Mouse (Mus musculus) lung, embryonic 14.5 days (tissue): ENCODE results near the gene Selenow. TPM values are rescaled to one million over a fixed set of nuclear protein-coding genes. Genes with fewer than 3 reads are reported as not detected.
A peak's percentile ranks its signal among the peaks of the same experiment; 100 is the strongest.

Source experiments
- ATAC-seq: fragments of 200-750 bp; cut with Nextera tagmentation; 2 replicates; pipeline ENCODE4 v1.8.0; 2017; ENCODE audit warnings: mild to moderate bottlenecking, moderate TSS enrichment, moderate library complexity; ENCODE audit not compliant: insufficient read depth
- DNase-seq: peaks from one replicate; pipeline ENCODE4 v3.0.0-alpha.2; 2015
- H3K27ac ChIP-seq: fragments of 300-500 bp; sonication (generic); 2 replicates; pipeline ENCODE4 v1.5.1; 2014; ENCODE audit warnings: low read depth, mild to moderate bottlenecking, moderate library complexity
- H3K27me3 ChIP-seq: fragments of 300-500 bp; sonication (generic); 2 replicates; pipeline ENCODE4 v1.6.1; 2014; ENCODE audit warnings: low read length, control low read depth; ENCODE audit not compliant: insufficient read depth
- H3K36me3 ChIP-seq: fragments of 300-500 bp; sonication (generic); 2 replicates; pipeline ENCODE4 v1.6.1; 2014; ENCODE audit warnings: control low read depth; ENCODE audit not compliant: insufficient read depth
- H3K4me1 ChIP-seq: fragments of 300-500 bp; sonication (generic); 2 replicates; pipeline ENCODE4 v1.6.1; 2014; ENCODE audit warnings: antibody characterized with exemption, control low read depth; ENCODE audit not compliant: insufficient read depth
- H3K4me2 ChIP-seq: fragments of 300-500 bp; sonication (generic); 2 replicates; pipeline ENCODE4 v1.6.1; 2014; ENCODE audit warnings: mild to moderate bottlenecking
- H3K4me3 ChIP-seq: fragments of 300-500 bp; sonication (generic); 2 replicates; pipeline ENCODE4 v1.5.1; 2014; ENCODE audit warnings: low read depth, low read length
- H3K9ac ChIP-seq: fragments of 300-500 bp; sonication (generic); 2 replicates; pipeline ENCODE4 v1.6.1; 2014
- H3K9me3 ChIP-seq: fragments of 300-500 bp; sonication (generic); 2 replicates; pipeline ENCODE4 v1.6.1; 2016; ENCODE audit warnings: low read depth, low read length, control low read depth
- CTCF ChIP-seq: IDR thresholded peaks from 2 replicates; pipeline ENCODE4 v1.5.1; 2016; ENCODE audit warnings: antibody characterized with exemption, low read depth
- WGBS: fragments of 180-500 bp; shearing (Covaris S2); extraction: QIAGEN DNeasy Blood & Tissue Kit; methylation state at CpG from one replicate; pipeline ENCODE4 v1.1.7; 2014; 5-methylcytosine and 5-hydroxymethylcytosine counted together
- polyA plus RNA-seq: library from polyadenylated mRNA; unstranded; fragments of >200 nt; fragmentation: Nextera tagmentation; extraction: Ambion mirVana; gene quantifications from 2 replicates; pipeline ENCODE4 v1.2.1, GENCODE M21; 2014

Gene Selenow
- polyA plus RNA-seq, 1 experiment from 2014 or later = 909 TPM

- H3K36me3 ChIP-seq = peaks cover 93% of the 10 kb centered on the region
- WGBS = 84% methylated on average over 7 of the region's 7 CpGs
These were observed 32.2 kb upstream of the Selenow start for GRCm38 (mm10) chr7:15954436-15954835.

DNA sequence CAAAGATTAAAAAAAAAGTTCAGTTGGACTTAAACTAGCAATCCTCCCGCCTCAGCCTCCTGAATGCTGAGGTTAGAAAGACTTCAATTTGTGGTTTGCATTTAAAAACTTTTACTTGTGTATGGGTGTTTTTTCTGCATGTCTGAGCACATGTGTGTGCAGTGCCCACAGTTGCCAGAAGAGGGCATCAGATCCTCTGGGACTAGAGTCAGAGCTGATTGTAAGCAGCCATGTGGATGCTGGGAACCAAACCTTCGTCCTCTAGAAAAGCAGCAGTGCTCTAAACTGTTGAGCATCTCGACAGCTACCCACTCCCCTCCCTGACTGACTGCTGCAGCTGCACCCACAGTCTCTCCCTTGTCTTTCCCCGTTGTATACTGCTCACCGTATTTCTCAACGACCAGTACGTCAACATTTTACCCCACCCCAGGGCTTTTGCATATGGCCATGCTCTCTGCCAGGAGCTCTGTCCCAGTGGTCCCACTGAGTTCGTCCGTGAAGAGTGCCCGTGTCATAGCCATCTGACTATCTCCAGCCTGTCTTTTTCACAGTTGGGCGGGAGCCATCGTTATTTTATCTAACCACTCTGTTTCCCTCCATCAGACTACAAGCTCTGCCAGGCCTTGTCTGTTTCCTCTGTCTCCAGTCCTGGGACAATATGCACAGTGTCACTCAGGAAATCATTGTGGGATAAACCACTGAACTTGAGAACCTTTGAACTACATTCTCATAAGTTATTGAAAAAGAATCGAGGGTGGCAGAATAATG lies 31.3 kb upstream of the Selenow start:
- DNase-seq (peak; percentile 48), ATAC-seq (no peak)
- no peak overlapping the region for H3K4me3 ChIP-seq
- no peak overlapping the region for H3K9ac ChIP-seq
- peaks cover 89% of the 10 kb centered on the region for H3K36me3 ChIP-seq
- peak; percentile 49 for TF ChIP-seq CTCF
- no peaks in the 10 kb centered on the region for H3K27me3 ChIP-seq
- H3K9me3 ChIP-seq = no peaks in the 10 kb centered on the region
- no peak overlapping the region for H3K27ac ChIP-seq
- 87% methylated on average over 13 of the region's 13 CpGs for WGBS
- no peaks in the 10 kb centered on the region for H3K4me1 ChIP-seq
- no peak overlapping the region for H3K4me2 ChIP-seq

More at GRCm38 (mm10) chr7:15954436-15954835, 32.2 kb upstream of the Selenow start:
- Histone ChIP-seq H3K4me3 (no peak overlapping the region), H3K9ac (no peak overlapping the region), H3K27ac (peak overlapping the region; percentile 6; the same call in 1 of the 2 replicates), H3K4me1 (no peaks in the 10 kb centered on the region), H3K9me3 (no peaks in the 10 kb centered on the region), H3K27me3 (no peaks in the 10 kb centered on the region), H3K4me2 (no peak overlapping the region)
- ATAC-seq (peak; percentile 21), DNase-seq (no peak)
- TF ChIP-seq CTCF = no peak

- H3K4me1 ChIP-seq = no peaks in the 10 kb centered on the region
- no peak for TF ChIP-seq CTCF
These were observed 30.2 kb upstream of the Selenow start for GRCm38 (mm10) chr7:15952416-15952815.

GRCm38 (mm10) chr7:15950008-15950407 lies 27.8 kb upstream of the Selenow start:
- ATAC-seq = no peak
- no peak overlapping the region for H3K27ac ChIP-seq
- H3K4me1 ChIP-seq = no peaks in the 10 kb centered on the region
- no peak overlapping the region for H3K4me3 ChIP-seq
- no peaks in the 10 kb centered on the region for H3K27me3 ChIP-seq
- 78% methylated on average over 15 of the region's 15 CpGs for WGBS
- H3K9me3 ChIP-seq = no peaks in the 10 kb centered on the region
- no peak overlapping the region for H3K9ac ChIP-seq
- peaks cover 54% of the 10 kb centered on the region for H3K36me3 ChIP-seq
- DNase-seq = no peak
- no peak for TF ChIP-seq CTCF
- H3K4me2 ChIP-seq = no peak overlapping the region

More at GRCm38 (mm10) chr7:15952416-15952815, 30.2 kb upstream of the Selenow start:
- Histone ChIP-seq H3K9me3 (no peaks in the 10 kb centered on the region), H3K4me2 (no peak overlapping the region), H3K27me3 (no peaks in the 10 kb centered on the region), H3K4me3 (no peak overlapping the region), H3K36me3 (peaks cover 78% of the 10 kb centered on the region), H3K9ac (no peak overlapping the region), H3K27ac (no peak overlapping the region)
- no peak for ATAC-seq
- no peak for DNase-seq
- WGBS = 46% methylated on average over 3 of the region's 3 CpGs

- Histone ChIP-seq H3K4me1 (no peaks in the 10 kb centered on the region), H3K9me3 (no peaks in the 10 kb centered on the region), H3K27ac (peak overlapping the region; percentile 32; the same call in 1 of the 2 replicates), H3K27me3 (no peaks in the 10 kb centered on the region), H3K4me3 (no peak overlapping the region), H3K9ac (no peak overlapping the region), H3K36me3 (peaks cover 51% of the 10 kb centered on the region), H3K4me2 (peak overlapping the region; percentile 57; the same call in 1 of the 2 replicates)
- ATAC-seq (no peak), DNase-seq (no peak)
- TF ChIP-seq CTCF = no peak
- 76% methylated on average over 7 of the region's 7 CpGs for WGBS
These were observed 27.1 kb upstream of the Selenow start for GRCm38 (mm10) chr7:15949216-15949790.

- H3K4me1 ChIP-seq = no peaks in the 10 kb centered on the region
- WGBS = 2% methylated on average over 23 of the region's 23 CpGs
- H3K9ac ChIP-seq = 0 out of 2 replicates have a peak overlapping the region, but pooled peaks have one; percentile 24
- peak overlapping the region; percentile 48; the same call in 1 of the 2 replicates for H3K27ac ChIP-seq
- H3K36me3 ChIP-seq = peaks cover 51% of the 10 kb centered on the region
- no peaks in the 10 kb centered on the region for H3K27me3 ChIP-seq
- peak overlapping the region; percentile 57 for H3K4me2 ChIP-seq
- peak overlapping the region; percentile 19 for H3K4me3 ChIP-seq
- DNase-seq (peak; percentile 89), ATAC-seq (peak; percentile 66)
- H3K9me3 ChIP-seq = no peaks in the 10 kb centered on the region
- TF ChIP-seq CTCF = peak; percentile 92
These were observed 26.3 kb upstream of the Selenow start for GRCm38 (mm10) chr7:15948381-15948941.
